Mouse (Mus musculus): Measurements from ENCODE around the gene Npr1. TPM values are rescaled to one million over a fixed set of nuclear protein-coding genes. Genes with fewer than 3 reads are reported as not detected.

The Npr1 gene
- polyA plus RNA-seq, 1 experiment = 49.7 TPM

DNA sequence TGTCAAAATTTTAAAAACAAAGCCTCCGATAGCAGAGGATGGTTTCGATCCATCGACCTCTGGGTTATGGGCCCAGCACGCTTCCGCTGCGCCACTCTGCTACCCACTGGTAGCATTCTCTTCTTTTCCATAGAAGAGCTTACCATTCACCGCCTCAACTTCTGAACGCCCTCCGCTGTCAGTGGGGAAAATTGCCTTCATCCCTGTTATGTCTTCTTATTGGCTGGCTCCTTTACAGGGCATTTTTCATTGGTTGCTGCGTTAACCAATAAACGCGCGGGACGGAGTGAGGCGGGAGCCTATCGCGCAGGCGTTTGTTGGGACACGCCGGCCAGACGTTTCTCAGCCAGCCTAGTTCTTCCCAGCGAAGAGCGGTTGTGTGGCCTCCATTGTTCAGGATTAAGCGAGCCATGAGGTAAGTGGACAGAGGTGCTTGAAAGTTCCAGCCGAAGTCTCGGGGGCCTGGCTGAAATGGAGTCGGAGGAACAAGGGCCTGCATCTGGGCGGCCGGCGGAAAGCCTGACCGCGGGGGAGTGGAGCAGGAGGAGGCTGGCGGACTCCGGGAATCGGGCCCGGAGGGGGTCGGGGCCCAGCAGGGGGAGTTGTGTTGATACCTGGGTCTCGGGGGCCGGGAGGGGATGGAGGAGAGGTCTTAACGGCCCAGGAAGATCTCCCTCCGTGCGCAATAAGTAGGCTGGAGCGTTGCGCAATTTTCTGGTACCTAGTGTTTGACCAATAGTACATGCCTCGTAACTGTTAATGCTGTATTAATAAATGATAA, 10.4 kb upstream of the Npr1 start, which contains the start of gene Ilf2:
Gene Ilf2 (plus strand): TSS at position 296 of the 781 bp plus-strand sequence.
- DNase-seq (ENCODE audit: low read depth) = no peak

GRCm38 (mm10) chr3:90475151-90475830, 9.6 kb upstream of the Npr1 start:
- no peak for DNase-seq (ENCODE audit: low read depth)

GRCm38 (mm10) chr3:90472213-90472612, 6.5 kb upstream of the Npr1 start:
- DNase-seq (ENCODE audit: low read depth) = no peak

- no peak for DNase-seq (ENCODE audit: low read depth)
These were observed 2.1 kb upstream of the Npr1 start for GRCm38 (mm10) chr3:90467618-90468300.

GRCm38 (mm10) chr3:90466311-90466766, 673 bp upstream of the Npr1 start:
- no peak for DNase-seq (ENCODE audit: low read depth)

- no peak for DNase-seq (ENCODE audit: low read depth)
These were observed 483 bp downstream of the Npr1 start for GRCm38 (mm10) chr3:90465081-90465685.

DNA sequence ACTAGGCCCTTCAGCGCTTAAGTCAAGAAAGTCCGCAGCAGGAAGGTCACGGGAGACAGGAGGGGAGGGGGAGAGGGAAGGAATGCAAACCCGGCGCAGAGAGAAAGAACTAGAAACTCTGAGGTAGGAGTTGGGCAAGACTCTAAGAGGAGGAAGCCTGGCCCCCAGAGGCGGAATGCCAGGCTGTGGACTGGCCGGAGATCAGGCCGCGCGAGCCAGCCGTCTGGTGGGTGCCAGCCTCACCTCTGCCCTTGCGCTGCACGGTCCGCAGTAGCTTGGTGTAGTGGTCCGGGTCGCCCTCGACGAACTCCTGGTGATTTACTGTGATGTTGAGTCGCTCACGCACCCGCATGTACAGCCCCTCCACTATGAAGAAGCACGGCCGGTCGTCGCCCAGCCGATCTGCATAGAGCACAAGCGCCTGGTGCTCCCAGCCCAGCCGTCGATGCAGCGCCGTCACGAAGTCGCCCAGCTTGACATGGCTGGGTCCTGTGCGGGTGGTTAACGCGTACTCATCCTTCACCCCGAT, 1.1 kb downstream of the Npr1 start:
- DNase-seq (ENCODE audit: low read depth) = no peak

GRCm38 (mm10) chr3:90462579-90462978, 3.1 kb downstream of the Npr1 start:
- no peak for DNase-seq (ENCODE audit: low read depth)

- no peak for DNase-seq (ENCODE audit: low read depth)
These were observed 3.7 kb downstream of the Npr1 start for GRCm38 (mm10) chr3:90461935-90462334.

- no peak for DNase-seq (ENCODE audit: low read depth)
These were observed 5.4 kb downstream of the Npr1 start for GRCm38 (mm10) chr3:90460315-90460714.

DNA sequence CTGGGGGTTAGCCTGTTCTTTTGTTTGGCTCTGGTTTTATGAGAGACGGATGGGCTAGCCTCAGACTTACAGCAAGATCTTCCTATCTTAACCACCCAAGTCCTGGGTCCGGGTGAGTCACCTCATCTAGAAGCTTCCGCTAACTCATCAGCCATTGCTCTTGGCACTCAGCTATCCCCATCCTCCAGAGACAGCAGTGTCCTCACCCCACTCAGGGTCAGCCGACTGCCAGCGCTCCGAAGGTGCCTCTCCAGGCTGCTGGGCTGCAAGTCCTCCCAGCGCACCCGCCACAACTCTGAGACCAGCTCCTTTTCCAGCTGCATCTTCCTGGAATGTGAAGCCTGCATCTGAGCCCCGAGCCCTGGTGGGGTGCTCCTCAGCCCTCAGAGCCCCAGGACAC, 5.9 kb downstream of the Npr1 start:
- no peak for DNase-seq (ENCODE audit: low read depth)

- DNase-seq (ENCODE audit: low read depth) = no peak
These were observed 10.7 kb downstream of the Npr1 start for GRCm38 (mm10) chr3:90454931-90455330.

GRCm38 (mm10) chr3:90451396-90452095, 14.1 kb downstream of the Npr1 start:
- no peak for DNase-seq (ENCODE audit: low read depth)

GRCm38 (mm10) chr3:90450874-90451273, 14.8 kb downstream of the Npr1 start:
- no peak for DNase-seq (ENCODE audit: low read depth)

DNA sequence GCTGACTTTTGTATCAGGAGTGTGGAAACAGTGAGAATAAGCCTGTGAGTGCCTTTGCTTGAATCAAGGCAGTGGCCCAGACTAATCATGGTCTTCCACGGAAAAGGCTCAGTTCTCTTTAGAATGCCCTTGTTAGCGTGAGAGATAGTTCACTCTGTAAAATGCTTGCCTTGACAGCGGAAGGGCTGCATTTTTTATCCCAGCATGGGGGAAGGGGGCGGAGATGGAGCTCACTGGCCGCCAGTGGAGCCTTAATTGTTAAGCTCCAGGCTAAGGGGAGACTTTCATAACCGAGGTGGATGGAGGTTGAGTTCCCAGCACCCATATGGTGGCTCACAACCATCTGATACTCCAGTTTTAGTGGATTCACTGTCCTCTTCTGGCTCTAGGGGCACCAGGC, 17.0 kb downstream of the Npr1 start:
- no peak for DNase-seq (ENCODE audit: low read depth)

DNA sequence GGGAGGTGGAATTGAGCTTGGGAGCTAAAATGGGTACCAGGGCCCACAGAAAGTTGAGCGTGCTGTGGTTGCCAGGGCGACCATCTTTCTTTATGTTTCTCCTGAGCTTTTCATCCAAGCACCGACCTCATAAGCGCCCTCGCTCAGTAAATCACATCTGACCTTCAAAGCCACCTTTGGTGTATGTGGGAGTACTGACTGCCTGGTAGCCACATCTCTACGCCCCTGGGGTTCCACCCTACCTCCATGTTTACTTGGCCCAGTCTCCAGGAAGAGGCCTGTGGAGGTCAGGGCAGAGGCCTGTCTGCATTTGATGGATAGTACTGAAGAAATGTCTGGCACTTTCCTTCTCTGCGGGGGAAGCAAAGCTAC, 18.6 kb downstream of the Npr1 start:
- DNase-seq (ENCODE audit: low read depth) = peak; percentile 64

GRCm38 (mm10) chr3:90446389-90447122, 19.1 kb downstream of the Npr1 start:
- peak; percentile 85 for DNase-seq (ENCODE audit: low read depth)

DNA sequence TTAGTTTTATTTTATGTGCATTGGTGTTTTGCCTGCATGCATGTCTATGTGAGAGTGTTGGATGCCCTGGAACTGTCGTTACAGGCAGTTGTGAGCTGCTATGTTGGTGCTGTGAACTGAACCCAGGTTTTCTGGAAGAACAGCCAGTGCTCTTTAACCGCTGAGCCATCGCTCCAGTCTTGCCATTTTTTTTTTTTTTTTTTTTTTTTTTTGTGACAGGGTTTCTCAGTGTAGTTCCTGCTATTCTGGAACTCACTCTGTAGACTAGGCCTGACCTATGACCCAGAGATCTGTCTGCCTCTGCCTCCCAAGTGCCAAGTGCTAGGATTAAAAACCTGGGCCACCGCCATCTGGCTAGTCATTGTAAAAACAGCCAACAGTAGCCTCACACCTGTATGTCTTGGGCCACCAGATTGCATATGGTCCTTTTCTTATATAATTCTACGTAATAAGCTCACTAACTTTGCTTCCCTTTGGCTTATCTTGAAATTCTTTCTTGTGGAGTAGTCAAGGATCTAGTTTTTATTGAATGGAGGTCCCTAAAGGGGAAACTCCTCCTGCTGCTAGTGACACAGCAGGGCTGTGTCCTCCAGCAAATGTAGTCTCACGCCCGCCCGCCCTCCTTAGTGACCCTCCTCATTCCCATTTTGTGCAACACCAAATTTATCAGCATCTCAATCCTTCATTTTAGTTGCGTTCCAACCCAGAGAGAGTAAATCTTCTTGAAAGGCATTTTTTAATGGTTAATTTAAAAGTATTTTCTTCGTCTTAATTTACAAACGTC, 20.1 kb downstream of the Npr1 start:
- DNase-seq (ENCODE audit: low read depth) = no peak

- no peak for DNase-seq (ENCODE audit: low read depth)
These were observed 21.7 kb downstream of the Npr1 start for GRCm38 (mm10) chr3:90443977-90444376.

GRCm38 (mm10) chr3:90440756-90441155, 24.9 kb downstream of the Npr1 start:
- DNase-seq (ENCODE audit: low read depth) = no peak

Data from gonadal fat pad, adult 2 months (tissue).